Mouse (Mus musculus) cerebellum, adult (tissue): ENCODE measurements around the gene Magi3.
A peak's percentile ranks its signal among the peaks of the same experiment; 100 is the strongest.

Experiments
- ATAC-seq: cut with Nextera tagmentation; 2 replicates; pipeline ENCODE4 v1.9.2; 2017; ENCODE audit warnings: mild to moderate bottlenecking, moderate library complexity, mixed read lengths; ENCODE audit not compliant: insufficient number of reproducible peaks, low FRiP score, low TSS enrichment

The Magi3 gene

DNA sequence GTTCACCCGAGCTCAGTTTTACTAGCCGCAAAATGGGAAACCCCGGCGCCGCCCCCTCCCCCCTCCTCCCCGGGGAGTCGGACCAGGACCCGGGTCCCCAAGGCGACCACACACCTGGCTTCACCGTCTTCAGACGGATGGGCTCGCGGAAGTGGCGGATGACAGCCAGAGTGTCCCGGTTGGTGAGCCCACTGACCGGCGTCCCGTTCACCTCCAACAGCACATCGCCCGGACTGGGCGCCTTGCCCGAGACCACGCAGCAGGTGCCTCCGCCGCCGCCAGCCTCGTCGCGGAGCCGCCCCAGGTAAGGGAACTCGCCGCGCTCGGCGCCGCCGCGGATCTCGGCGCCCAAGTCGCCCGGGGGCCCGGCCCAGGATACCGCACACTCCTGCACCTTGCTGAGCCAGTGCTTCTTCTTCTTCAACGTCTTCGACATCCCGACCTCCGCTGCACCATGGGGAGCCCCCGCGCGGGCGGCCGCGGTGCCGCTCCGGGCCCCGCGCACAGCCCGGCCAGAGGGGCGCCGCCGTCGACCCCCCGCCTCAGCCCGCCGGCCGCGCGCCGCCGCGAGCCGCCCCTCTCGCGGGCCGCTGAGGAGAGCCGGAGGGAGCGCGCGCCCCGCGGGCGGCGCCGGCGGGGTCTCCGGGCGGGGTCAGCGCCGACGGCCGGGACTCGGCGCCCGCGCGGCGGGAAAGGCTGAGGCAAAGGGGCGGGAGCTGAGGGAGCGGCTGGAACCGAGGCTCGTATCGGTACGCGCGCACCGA is 461 bp downstream of the Magi3 start:
- ATAC-seq = peak; percentile 9; the same call in 1 of the 2 replicates

DNA sequence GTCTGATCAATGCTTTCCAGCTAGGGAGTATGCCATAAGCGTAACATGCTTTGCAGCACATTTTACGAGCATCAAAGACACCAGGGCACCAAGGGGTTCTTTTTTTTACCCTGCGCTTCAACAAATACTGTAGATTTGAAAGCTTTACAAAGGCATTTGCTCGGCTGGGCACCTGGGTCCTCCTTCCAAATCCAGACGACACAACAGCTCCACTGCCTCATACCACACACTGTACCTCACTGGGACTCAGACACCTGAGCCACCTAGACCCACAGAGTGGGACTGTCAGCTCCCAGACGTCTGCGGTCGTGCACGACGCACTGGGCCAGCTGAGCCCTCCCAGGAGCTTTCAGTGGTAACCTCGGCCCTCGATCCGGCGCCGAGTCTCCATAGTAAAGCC is 1.2 kb downstream of the Magi3 start:
- ATAC-seq = no peak

DNA sequence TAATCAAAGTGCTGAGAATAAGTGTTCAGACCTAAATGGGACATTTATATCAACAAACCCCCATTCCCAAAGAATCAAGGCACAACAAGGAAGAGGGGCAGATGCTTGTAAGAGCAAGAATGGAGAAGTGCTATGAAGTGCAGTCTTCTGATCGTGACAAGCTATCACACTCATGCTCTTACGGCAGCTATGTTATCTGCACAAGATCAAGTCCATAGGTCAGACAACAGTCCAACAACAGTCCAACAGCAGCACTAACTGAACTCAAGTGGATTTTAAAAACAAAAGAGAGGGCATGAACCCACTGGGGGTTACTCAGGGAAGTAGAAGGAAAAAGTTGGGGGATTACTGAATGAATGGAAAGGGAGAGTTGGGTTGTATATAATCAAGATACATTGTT is 30.4 kb downstream of the Magi3 start:
- no peak for ATAC-seq

DNA sequence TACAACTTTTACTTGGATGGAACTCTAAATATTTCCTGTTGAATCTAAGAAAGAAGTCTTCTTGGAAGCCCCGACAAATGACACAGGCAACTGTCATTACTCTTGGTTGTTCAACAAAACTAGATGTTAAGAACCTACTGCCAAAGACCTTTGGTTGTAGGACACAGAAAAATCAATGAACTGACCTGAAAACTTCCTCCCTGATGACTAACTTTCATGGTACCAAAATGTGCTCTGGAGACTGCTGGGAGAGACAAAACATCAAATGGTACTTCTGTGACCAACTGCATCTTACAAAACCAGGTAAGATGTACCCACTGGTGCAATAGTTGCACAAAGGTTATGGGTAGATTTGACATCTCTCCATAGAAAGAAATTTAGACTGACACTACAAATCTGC is 30.9 kb downstream of the Magi3 start:
- no peak for ATAC-seq

DNA sequence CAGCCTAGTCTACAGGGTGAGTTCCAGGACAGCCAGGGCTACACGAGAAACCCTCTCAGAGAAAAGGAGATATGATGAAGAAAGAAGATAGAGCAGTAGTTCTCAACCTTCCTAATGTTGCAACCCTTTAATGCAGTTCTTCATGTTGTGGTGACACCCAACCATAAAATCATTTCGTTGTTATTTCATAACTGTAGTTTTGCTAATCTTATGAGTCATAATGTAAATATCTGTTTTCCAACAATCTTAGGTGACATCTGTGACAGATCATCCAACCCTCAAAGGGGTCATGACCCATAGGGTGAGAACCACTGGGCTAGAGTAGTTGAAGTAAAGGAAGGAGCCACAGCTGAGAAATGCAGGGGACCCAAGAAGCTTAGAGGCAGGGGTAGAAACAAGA is 35.9 kb downstream of the Magi3 start:
- no peak for ATAC-seq

DNA sequence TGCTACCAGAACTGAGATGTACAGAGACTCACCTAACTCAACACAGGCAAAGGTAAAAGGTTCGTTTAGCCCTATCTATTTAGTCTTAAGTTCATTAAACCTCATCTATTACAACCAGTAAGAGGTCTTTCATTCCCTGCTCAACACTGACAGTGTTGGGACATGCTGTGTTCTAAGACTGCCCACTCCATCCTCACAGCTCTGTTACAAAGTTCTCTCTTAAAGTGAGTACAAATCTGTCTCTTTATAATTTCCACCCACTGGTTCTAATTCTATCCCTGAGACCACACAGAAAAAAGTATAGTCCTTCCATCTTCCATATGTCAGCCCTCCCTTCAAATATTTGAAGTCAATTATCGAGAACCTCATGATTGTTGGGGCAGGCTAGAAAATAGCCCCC is 36.5 kb downstream of the Magi3 start:
- ATAC-seq = no peak

DNA sequence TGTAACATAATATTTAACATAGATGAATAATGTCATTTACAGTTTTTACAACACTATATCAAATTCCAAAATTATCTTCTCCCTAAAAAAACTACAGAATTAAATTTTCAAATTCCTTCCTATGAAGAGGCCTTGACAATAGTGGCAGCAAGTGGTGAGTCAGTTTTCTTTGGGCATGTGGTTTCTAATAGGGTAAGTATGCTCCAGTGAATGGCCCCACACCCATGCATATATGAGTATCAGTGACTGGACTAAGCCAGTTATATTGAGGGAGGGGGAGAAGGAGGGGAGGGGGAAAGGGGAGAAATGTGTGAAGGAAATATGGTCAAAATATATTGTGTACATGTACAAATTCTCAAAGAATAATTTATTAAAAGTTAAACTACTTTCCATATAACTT is 37.5 kb downstream of the Magi3 start:
- ATAC-seq = no peak

DNA sequence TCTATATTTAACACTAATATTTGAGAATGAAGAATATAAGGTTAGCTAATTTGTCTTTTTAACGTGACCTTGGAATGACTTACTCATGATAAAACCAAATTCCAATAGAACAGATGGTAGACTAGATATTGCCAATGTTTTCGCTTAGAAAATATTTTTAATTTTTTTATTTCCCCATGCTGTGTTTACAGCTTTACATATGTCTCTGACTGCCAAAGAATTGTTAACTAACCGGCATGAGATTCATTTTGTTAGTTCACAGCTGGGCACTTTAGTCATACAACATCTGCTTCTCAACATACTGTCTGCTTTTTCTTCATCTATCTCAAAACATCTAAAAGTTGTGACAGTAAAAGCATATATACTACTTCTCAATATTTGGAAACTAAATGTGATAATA is 58.8 kb downstream of the Magi3 start:
- ATAC-seq = no peak

DNA sequence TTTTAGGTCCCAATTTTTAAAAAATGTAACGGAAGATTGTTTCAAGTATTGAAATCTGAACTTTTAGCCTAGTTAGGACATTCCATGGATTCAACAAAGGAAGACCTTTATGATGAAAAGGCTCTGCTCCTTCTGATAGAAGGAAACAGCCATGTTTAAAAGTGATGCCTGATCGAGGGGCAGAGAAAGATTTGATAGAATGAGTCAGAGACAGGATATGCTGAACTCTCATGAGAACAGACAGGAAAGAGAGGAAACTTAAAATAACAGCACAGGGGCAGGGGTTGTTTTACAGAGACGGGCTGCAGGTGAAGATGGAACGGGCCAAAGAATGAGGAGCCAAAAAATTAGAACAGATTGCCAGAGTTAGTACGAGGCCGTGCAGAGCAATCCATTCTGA is 59.6 kb downstream of the Magi3 start:
- no peak for ATAC-seq

DNA sequence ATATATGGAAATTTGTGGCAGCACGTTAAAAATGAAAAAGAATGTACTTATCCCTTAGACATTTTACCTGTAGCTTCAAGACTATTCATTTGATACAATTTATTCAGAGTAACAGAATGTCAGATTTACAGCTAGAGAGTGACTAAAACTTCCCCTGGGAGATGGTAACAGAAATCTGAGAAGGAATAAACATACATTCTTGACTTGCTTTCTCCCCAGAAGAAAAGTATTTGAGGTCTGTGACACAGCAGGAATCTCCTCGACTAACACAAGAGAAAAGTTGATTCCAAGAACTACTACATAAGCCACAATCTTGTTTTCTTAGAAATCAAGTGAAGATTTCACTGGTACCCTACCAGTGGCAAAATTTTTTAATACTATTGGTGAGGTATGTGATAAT is 70.0 kb downstream of the Magi3 start:
- ATAC-seq = no peak

DNA sequence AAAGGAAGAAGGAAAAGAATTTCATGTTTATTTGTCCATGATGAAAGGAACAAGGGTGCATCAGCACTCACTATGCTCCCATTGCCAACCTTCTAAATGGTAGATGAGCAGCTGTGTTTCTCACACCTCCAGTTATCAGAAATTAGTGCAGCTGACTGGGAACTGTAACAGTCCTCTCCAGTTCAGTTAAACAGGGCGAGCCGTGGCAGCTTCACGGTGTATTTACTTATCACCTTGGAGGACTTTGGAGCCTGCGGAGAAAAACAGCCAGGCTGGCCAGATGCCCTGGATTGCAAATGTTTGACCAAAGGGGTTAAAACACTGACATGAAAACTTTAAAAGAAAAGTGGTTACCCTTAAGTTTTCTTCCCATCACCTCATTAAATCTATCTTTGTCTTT is 77.8 kb downstream of the Magi3 start:
- no peak for ATAC-seq

DNA sequence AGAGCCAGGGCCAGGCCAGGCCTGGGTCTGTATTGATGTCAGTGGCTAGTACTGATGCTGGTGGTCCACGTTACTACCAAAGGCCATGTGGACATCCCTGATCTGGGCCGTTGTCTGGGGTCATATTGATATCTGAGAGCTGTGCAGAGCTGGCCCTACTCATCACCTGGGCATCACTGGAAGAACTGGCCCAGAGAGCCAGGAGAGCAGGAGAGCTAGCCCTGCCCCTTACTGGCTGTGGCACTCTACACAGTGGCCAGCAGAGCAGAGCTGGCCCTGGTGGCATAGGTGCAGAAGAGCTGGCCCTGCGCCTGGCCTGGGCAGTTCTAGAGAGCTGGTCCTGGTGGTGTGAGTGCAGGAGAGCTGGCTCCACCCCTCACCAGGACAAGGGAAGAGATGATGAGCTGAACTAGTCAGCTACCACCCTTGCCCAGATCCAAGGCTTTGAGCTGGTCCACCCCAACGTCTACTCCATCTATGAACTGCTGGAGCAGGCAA is 81.2 kb downstream of the Magi3 start:
- ATAC-seq = no peak

DNA sequence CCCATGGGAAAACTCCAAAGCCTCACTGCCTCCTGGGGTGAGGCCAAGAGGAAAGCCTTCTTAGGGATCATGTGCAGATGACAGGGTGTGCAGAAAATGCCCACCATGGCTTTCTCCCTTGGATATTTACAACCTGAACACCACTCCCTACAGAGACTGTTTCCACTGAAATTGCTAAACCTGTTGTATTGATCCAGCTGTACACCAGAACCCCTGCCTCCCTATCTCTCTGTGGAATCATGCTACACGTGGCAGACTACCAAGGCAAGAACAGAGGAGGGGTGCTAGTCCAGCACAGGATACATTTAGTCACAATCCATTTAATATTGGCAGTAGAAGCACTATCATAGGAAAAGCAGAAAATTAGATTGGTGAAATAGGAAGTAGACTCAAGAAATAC is 94.5 kb downstream of the Magi3 start:
- no peak for ATAC-seq

DNA sequence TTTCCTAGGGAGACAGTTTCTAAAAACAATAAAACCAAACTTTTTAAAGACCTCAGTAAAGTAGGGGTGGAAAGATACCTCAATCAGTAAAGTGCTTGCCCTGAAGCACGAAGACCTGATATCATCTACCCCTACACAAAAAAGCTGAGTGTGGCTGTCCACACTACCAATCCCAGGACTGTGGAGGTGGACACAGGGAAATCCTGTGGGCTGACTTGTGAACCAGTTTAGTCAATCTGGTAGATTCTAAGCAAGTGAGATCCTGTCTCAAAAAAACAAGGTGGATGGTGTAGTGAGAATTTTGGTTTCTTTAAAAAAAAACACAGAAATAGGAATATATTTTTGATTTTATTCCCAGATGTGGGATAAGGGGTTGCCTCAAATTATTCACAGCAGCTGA is 96.3 kb downstream of the Magi3 start:
- ATAC-seq = no peak

DNA sequence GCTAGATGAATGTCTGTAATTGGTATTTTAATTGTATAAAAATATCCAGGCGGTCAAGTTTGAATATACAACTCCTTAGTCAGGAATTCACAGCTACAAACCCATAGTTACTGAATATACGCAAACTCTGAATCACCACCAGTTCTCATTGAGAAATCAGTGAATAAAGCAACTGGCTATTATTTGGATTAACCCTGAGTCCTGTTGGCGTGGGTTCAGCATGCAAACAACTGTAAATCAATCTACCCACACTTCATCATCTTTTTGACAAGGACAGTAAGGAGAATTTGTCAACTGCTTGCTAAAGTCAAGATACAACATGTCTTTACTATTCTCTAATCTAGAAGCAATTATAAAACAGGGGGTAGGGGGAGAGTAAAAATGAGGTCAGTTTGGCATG is 110.7 kb downstream of the Magi3 start:
- no peak for ATAC-seq

DNA sequence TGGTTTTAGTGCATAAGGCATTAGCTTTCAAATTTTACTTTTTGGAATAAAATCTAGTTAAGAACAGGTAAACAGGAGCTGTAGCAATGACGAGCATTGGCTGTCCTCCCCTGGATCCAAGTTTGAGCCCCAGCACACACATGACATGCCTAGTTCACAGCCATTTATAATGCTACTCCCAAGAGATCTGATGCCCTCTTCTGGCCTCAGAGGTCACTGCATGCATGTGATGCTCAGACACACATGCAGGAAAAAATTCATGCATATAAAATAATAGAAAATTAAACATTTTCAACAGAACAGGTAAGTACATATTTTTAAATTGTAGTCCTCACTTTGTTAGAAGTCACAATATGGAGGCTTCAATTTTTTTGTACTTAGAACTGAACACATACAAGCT is 115.2 kb downstream of the Magi3 start:
- no peak for ATAC-seq

DNA sequence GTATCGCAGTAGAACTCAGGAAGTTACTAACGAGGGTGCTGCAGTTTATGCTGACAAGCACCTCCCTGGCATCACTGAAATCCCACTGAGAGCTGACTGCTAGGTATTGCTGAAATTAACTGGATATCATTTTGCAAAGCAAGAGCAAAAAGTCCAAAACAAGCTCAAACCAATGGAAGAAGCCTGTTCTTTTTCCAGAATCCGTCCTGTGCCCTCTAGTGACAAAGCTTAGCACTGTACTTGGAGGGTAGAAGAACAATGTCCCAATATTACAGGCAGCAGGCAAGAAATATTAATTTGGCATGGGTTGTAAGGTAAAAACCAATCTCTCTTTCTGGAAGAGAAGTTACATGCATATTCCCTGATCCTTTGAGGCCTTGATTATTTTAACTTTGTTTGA is 118.5 kb downstream of the Magi3 start:
- no peak for ATAC-seq

DNA sequence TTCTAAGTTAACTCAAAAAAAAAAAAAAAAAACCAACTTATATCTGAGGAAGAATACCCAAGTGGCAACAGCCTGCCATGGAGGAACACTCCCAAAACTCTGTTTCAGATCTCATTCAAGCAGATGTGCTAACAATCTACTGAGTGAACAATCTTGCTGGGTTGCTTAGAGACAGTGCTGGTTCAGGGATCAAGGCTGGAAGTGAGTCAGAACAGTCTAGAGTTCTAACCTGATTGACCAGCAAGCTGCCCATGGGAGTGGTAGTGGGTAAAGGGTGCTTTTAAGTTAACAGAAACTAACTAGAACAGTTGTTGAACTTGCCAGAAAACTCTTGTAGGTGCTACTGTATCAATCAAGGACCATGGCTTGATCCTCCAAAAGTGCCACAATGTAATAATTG is 118.9 kb downstream of the Magi3 start:
- ATAC-seq = no peak

DNA sequence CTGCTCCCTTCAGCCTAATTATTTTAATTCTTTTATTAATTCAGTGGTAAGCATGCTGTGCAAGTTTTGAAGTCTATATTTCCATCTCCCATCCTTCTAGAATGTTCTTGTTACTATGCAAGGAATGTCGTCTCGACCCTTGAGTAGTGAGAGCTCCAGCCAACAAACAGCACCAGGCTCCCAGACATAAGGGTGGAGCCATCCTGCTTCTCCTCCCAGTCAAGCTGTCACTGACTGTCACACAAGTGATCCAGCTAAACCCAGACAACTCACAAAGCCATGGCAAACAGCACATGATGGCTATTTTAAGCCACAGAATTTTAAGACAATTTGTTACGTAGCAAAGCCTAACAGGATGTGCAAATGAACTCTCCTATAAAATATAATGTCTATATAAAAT is 124.2 kb downstream of the Magi3 start:
- ATAC-seq = no peak

DNA sequence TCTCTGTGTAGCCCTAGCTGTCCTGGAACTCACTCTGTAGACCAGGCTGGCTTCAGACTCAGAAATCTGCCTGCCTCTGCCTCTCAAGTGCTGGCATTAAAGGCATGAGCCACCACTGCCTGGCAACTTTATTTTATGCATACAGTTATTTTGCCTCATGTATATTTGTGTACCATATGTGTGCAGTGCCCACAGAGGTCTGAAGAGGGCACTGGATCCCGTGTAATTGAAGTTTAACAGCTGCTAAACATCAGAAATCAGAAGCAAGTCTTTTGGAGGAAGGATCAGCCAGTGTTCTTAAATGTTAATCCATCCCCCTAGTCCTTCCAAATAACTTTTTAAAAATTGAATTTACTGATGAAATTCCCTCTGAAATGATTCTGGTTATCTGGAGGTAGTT is 125.5 kb downstream of the Magi3 start:
- no peak for ATAC-seq

DNA sequence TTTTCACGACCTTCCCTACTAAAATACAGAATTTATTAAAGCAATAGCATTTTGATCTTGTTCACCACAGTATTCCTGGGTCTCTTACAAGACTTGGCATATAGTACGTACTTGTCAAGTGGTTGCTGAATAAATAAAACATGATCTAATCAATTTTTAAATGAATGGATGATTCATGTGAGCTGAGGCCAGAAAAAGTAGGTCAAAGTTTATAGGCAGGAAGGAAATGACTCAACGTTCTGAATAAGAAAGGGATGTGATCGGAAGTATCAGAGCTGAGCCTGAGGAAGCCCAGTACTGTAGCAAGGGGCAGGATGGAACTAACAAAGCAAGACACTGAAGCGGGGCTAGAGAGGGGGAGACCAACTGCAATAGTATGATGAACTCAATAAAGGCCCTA is 127.4 kb downstream of the Magi3 start:
- ATAC-seq = no peak

DNA sequence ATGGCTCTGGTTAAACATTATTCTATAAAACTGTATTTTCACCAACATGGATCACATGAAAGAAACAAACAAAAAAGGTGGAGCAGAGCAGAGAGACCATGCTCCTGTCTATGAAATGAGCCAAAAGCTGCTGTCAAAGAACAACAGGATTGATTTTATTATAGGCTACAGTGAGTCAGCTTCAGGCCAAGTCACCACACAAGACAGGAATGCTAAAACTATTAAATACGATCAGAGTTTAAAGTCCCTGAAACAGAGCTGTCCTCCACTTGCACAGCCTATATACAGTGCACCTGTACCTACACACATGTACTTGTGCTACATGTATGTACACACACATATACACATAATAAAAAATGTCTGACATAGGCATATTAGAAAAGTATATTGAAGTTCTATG is 138.1 kb downstream of the Magi3 start:
- ATAC-seq = no peak

DNA sequence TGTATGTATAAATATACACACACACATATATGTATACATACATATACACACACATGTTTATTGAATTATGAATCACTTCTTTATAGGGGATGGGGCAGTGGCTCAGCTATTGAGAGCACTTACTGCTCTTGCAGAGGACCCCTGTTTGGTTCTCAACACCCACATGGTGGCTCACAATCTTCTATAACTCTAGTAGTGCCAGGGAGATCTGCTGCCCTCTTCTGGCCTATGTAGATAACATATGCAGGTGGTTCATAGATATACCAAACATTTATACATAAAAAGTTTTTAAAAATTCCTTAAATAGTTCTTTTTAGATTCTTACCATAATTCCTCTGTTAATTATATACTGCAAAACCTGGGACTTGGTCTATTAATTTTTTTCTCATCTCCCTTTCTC is 141.4 kb downstream of the Magi3 start:
- no peak for ATAC-seq
